Mouse (Mus musculus): ENCODE measurements around the gene Cphx3. TPM values are rescaled to one million over a fixed set of nuclear protein-coding genes. Genes with fewer than 3 reads are reported as not detected.
"Not testable (repeated sequence)": the region's sequence is repeated elsewhere in the genome, so short reads cannot be mapped to it uniquely, and the experiment has no call there.

Cphx3 gene
- polyA plus RNA-seq (2015; fragmentation: Nextera tagmentation; extraction: Ambion mirVana): 0.21 TPM in 1 of 2 replicates, not detected in the other

- H3K27me3 ChIP-seq (replicated peaks; ENCODE audit: control insufficient read depth, insufficient read depth, low read length); H3K27ac ChIP-seq (ENCODE audit: low read length); ATAC-seq; H3K9ac ChIP-seq (ENCODE audit: low read depth, low read length); H3K4me3 ChIP-seq (ENCODE audit: low read length); H3K9me3 ChIP-seq (ENCODE audit: control insufficient read depth, low read length); H3K4me1 ChIP-seq (ENCODE audit: control insufficient read depth, insufficient read depth, low read length); H3K36me3 ChIP-seq (ENCODE audit: control insufficient read depth, insufficient read depth, low read length); H3K4me2 ChIP-seq (ENCODE audit: low read depth, low read length): not testable (repeated sequence)
- no CpG with 5 or more reads among the region's 1 CpGs for WGBS
These were observed at the start of gene Cphx3 for GRCm38 (mm10) chr14:26081997-26082396. Cphx3 (plus strand) TSS chr14:26082297.

- not testable (repeated sequence) for H3K36me3 ChIP-seq (ENCODE audit: control insufficient read depth, insufficient read depth, low read length); H3K9me3 ChIP-seq (ENCODE audit: control insufficient read depth, low read length); H3K27me3 ChIP-seq (replicated peaks; ENCODE audit: control insufficient read depth, insufficient read depth, low read length); H3K4me3 ChIP-seq (ENCODE audit: low read length); H3K4me1 ChIP-seq (ENCODE audit: control insufficient read depth, insufficient read depth, low read length); H3K9ac ChIP-seq (ENCODE audit: low read depth, low read length); H3K4me2 ChIP-seq (ENCODE audit: low read depth, low read length); H3K27ac ChIP-seq (ENCODE audit: low read length)
- peak; percentile 50 for ATAC-seq
- no CpG with 5 or more reads among the region's 3 CpGs for WGBS
These were observed 47.7 kb upstream of the Cphx3 start for GRCm38 (mm10) chr14:26034364-26034763.

DNA sequence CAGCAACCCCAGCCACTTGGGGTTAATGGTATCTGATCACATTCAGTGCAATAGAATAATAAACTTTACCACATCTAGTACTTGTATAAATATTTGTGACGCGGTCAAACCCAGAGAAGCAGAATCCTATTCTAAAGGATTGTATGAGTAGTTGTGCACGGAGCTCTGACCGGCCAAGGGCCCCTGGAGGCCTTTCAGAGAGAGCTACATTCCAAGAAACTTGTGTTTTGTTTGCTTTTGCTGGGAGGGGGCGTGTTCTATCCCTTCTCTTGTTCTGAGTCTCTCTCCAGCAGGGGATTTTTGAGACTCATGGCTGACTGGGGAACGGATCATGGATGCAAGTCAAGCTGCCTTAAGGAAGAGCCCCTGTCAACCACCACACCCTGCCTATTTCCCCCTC lies 46.7 kb upstream of the Cphx3 start:
- H3K27ac ChIP-seq (ENCODE audit: low read length); ATAC-seq; H3K9me3 ChIP-seq (ENCODE audit: control insufficient read depth, low read length); H3K36me3 ChIP-seq (ENCODE audit: control insufficient read depth, insufficient read depth, low read length); H3K4me3 ChIP-seq (ENCODE audit: low read length); H3K4me2 ChIP-seq (ENCODE audit: low read depth, low read length); H3K9ac ChIP-seq (ENCODE audit: low read depth, low read length); H3K4me1 ChIP-seq (ENCODE audit: control insufficient read depth, insufficient read depth, low read length); H3K27me3 ChIP-seq (replicated peaks; ENCODE audit: control insufficient read depth, insufficient read depth, low read length): not testable (repeated sequence)
- WGBS: no CpG with 5 or more reads among the region's 6 CpGs

GRCm38 (mm10) chr14:26042611-26043010 lies 39.5 kb upstream of the Cphx3 start, which contains the start of gene Gm9780:
Gm9780 (minus strand) TSS chr14:26042711.
- ATAC-seq; H3K4me3 ChIP-seq (ENCODE audit: low read length); H3K4me1 ChIP-seq (ENCODE audit: control insufficient read depth, insufficient read depth, low read length); H3K27me3 ChIP-seq (replicated peaks; ENCODE audit: control insufficient read depth, insufficient read depth, low read length); H3K27ac ChIP-seq (ENCODE audit: low read length); H3K4me2 ChIP-seq (ENCODE audit: low read depth, low read length); H3K9ac ChIP-seq (ENCODE audit: low read depth, low read length); H3K36me3 ChIP-seq (ENCODE audit: control insufficient read depth, insufficient read depth, low read length); H3K9me3 ChIP-seq (ENCODE audit: control insufficient read depth, low read length): not testable (repeated sequence)
- WGBS: no CpG with 5 or more reads among the region's 26 CpGs

GRCm38 (mm10) chr14:26045007-26045406 lies 37.1 kb upstream of the Cphx3 start:
- not testable (repeated sequence) for H3K36me3 ChIP-seq (ENCODE audit: control insufficient read depth, insufficient read depth, low read length); H3K9ac ChIP-seq (ENCODE audit: low read depth, low read length); H3K27me3 ChIP-seq (replicated peaks; ENCODE audit: control insufficient read depth, insufficient read depth, low read length); ATAC-seq; H3K9me3 ChIP-seq (ENCODE audit: control insufficient read depth, low read length); H3K4me1 ChIP-seq (ENCODE audit: control insufficient read depth, insufficient read depth, low read length); H3K4me3 ChIP-seq (ENCODE audit: low read length); H3K27ac ChIP-seq (ENCODE audit: low read length); H3K4me2 ChIP-seq (ENCODE audit: low read depth, low read length)
- WGBS: no CpG with 5 or more reads among the region's 5 CpGs

GRCm38 (mm10) chr14:26047026-26047425 lies 35.1 kb upstream of the Cphx3 start:
- not testable (repeated sequence) for ATAC-seq; H3K27me3 ChIP-seq (replicated peaks; ENCODE audit: control insufficient read depth, insufficient read depth, low read length); H3K4me1 ChIP-seq (ENCODE audit: control insufficient read depth, insufficient read depth, low read length); H3K4me3 ChIP-seq (ENCODE audit: low read length); H3K4me2 ChIP-seq (ENCODE audit: low read depth, low read length); H3K36me3 ChIP-seq (ENCODE audit: control insufficient read depth, insufficient read depth, low read length); H3K27ac ChIP-seq (ENCODE audit: low read length); H3K9me3 ChIP-seq (ENCODE audit: control insufficient read depth, low read length); H3K9ac ChIP-seq (ENCODE audit: low read depth, low read length)
- WGBS: no CpG with 5 or more reads among the region's 8 CpGs

GRCm38 (mm10) chr14:26048767-26049166 lies 33.3 kb upstream of the Cphx3 start:
- H3K4me1 ChIP-seq (ENCODE audit: control insufficient read depth, insufficient read depth, low read length); H3K36me3 ChIP-seq (ENCODE audit: control insufficient read depth, insufficient read depth, low read length); H3K9ac ChIP-seq (ENCODE audit: low read depth, low read length); H3K4me2 ChIP-seq (ENCODE audit: low read depth, low read length); H3K9me3 ChIP-seq (ENCODE audit: control insufficient read depth, low read length); ATAC-seq; H3K27ac ChIP-seq (ENCODE audit: low read length); H3K27me3 ChIP-seq (replicated peaks; ENCODE audit: control insufficient read depth, insufficient read depth, low read length); H3K4me3 ChIP-seq (ENCODE audit: low read length): not testable (repeated sequence)
- WGBS: no CpG with 5 or more reads among the region's 9 CpGs

DNA sequence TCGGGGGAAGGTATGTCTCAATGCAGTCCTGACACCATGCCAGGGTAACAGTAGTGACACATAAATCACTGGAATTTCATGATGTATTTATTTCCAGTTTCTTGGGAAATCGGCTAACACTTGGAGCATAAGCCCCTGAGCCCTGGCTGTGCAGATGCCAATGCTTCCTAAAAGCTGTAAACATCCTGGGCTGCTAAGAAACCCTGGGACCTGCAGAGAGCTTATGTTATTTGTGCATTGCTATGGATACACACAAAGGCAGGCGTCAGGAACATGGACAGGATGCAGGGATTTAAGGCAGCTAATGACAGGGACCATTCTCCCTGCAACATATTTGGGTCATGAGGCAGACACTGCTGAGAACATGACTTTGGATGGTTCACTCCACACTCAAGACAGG lies 23.9 kb upstream of the Cphx3 start:
- not testable (repeated sequence) for H3K9me3 ChIP-seq (ENCODE audit: control insufficient read depth, low read length); H3K27me3 ChIP-seq (replicated peaks; ENCODE audit: control insufficient read depth, insufficient read depth, low read length); H3K36me3 ChIP-seq (ENCODE audit: control insufficient read depth, insufficient read depth, low read length); H3K4me1 ChIP-seq (ENCODE audit: control insufficient read depth, insufficient read depth, low read length); H3K4me3 ChIP-seq (ENCODE audit: low read length); H3K4me2 ChIP-seq (ENCODE audit: low read depth, low read length); ATAC-seq; H3K9ac ChIP-seq (ENCODE audit: low read depth, low read length); H3K27ac ChIP-seq (ENCODE audit: low read length)
- WGBS: no CpG with 5 or more reads among the region's 3 CpGs

DNA sequence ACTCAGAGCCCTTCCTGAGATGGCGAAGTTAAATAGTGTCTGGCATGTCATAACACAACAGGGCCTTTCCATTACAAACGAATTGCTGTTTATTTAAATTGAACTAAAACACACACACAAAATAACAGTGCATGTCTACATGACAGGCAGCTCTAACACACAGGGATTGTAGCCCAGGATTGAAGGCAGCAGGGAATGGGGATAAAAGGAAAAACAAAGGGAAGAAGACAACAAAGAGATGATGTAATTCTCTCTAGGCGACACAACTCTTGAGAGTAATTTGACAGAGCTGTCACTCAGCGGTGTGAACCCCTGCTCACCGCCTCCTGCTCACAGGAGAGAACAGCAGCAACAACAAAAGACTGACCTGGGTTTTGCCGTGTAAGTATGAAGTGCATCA lies 22.7 kb upstream of the Cphx3 start:
- not testable (repeated sequence) for H3K36me3 ChIP-seq (ENCODE audit: control insufficient read depth, insufficient read depth, low read length); H3K27me3 ChIP-seq (replicated peaks; ENCODE audit: control insufficient read depth, insufficient read depth, low read length); ATAC-seq; H3K27ac ChIP-seq (ENCODE audit: low read length); H3K4me3 ChIP-seq (ENCODE audit: low read length); H3K9me3 ChIP-seq (ENCODE audit: control insufficient read depth, low read length); H3K4me2 ChIP-seq (ENCODE audit: low read depth, low read length); H3K9ac ChIP-seq (ENCODE audit: low read depth, low read length); H3K4me1 ChIP-seq (ENCODE audit: control insufficient read depth, insufficient read depth, low read length)
- WGBS: no CpG with 5 or more reads among the region's 6 CpGs

DNA sequence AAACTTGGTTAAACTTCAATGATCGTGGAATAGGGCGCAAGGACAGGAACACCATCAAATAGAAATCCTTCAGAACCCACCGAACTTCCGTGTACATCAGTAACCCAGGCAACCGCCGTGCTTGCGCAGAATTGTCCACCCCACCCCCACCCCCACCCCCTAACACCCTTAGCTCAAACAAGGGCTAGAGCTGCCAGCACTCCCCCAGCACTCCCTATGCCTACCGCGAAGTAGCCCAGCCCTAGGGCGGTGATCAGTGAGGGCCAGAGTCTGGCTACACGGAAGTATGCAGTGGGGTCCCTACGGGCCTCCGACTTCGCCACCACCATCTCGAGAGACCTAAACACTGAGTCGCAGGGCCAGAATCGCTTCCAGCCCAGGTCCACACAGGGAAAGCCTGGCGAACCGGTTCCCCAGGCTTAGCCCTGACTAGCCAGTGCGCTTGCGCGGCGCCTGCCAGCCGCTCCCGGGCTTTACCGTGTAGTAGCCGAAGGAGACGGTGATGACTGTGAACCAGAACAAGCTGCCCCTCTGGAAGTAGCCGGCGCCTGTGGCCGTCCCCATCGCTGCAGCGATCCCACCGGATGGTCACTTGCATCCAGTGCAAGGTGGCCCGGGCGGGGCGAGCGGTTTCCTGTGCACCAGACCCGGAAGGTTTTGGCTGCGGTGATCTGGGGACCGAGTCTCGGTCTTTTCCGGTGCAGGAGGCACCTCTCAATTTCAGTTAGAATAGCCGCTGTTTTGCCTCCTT lies 15.3 kb upstream of the Cphx3 start:
- no CpG with 5 or more reads among the region's 44 CpGs for WGBS
- not testable (repeated sequence) for H3K9ac ChIP-seq (ENCODE audit: low read depth, low read length); H3K27me3 ChIP-seq (replicated peaks; ENCODE audit: control insufficient read depth, insufficient read depth, low read length); H3K36me3 ChIP-seq (ENCODE audit: control insufficient read depth, insufficient read depth, low read length); H3K4me2 ChIP-seq (ENCODE audit: low read depth, low read length); H3K9me3 ChIP-seq (ENCODE audit: control insufficient read depth, low read length); H3K27ac ChIP-seq (ENCODE audit: low read length); H3K4me1 ChIP-seq (ENCODE audit: control insufficient read depth, insufficient read depth, low read length); H3K4me3 ChIP-seq (ENCODE audit: low read length)
- ATAC-seq: peak; percentile 95
